Mouse (Mus musculus) MEL (cell line): ENCODE data around the gene Cul4b.

Experiments used
- CTCF ChIP-seq, 3 experiments: IDR thresholded peaks in 2 of 3; conservative IDR thresholded peaks in 1 of 3; 2 replicates each; pipeline ENCODE4 v1.5.1; 2011 to 2012; ENCODE audit warnings: low read length in 3 of 3, low read depth in 2 of 3, mild to moderate bottlenecking in 2 of 3, improper control_type of control experiment in 1 of 3, inconsistent platforms in 1 of 3, mixed read lengths in 1 of 3, moderate library complexity in 1 of 3; ENCODE audit not compliant: control insufficient read depth in 1 of 3, insufficient read depth in 1 of 3, poor library complexity in 1 of 3, severe bottlenecking in 1 of 3
- ETS1 ChIP-seq: IDR thresholded peaks from 2 replicates; pipeline ENCODE4 v1.6.1; 2012; ENCODE audit warnings: low read depth, mild to moderate bottlenecking, inconsistent platforms, low read length, improper control_type of control experiment, moderate library complexity
- GATA1 ChIP-seq: IDR thresholded peaks from 2 replicates; pipeline ENCODE4 v1.6.1; 2011; ENCODE audit warnings: low read depth, low read length, improper control_type of control experiment
- POLR2A ChIP-seq, 2 experiments: IDR thresholded peaks; 2 replicates each; pipeline ENCODE4 v1.6.1; 2011 to 2012; ENCODE audit warnings: low read length in 2 of 2, mild to moderate bottlenecking in 2 of 2, control low read depth in 1 of 2, improper control_type of control experiment in 1 of 2, low read depth in 1 of 2, moderate library complexity in 1 of 2; ENCODE audit not compliant: control insufficient read depth in 1 of 2, insufficient read depth in 1 of 2, poor library complexity in 1 of 2
- POLR2AphosphoS5 ChIP-seq: IDR thresholded peaks from 2 replicates; pipeline ENCODE4 v1.6.1; 2012; ENCODE audit warnings: low read depth, borderline replicate concordance, mild to moderate bottlenecking, inconsistent platforms, low read length, moderate library complexity, mixed read lengths
- UBTF ChIP-seq: IDR thresholded peaks from 2 replicates; pipeline ENCODE4 v1.6.1; 2012; ENCODE audit warnings: low read depth, mild to moderate bottlenecking, inconsistent platforms, low read length, improper control_type of control experiment, moderate library complexity, borderline replicate concordance; ENCODE audit not compliant: insufficient read depth

DNA sequence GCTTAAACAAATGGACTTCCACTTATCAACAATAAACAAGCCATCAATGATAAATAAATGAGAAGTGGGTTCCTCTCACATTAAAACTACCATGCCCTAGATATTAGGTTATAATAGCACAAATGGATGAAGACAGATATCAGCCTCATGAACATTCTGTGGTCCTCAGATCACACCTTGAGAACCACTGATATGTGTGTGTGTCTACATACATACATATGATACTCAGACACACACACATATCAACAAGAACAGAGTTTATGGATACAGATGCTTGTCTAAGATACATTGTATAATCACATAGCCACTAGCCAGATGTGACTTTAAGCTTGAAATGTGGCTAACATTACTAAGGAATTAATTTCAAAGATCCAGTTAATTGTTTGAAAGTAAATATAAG is 7.3 kb upstream of the Cul4b start:
- TF ChIP-seq GATA1, result no peak
- TF ChIP-seq POLR2AphosphoS5, result no peak
- no peak for TF ChIP-seq POLR2A (IDR thresholded peaks at IDR 0.05; ENCODE audit: control insufficient read depth in 1 of 2, insufficient read depth in 1 of 2, low read depth in 1 of 2, low read length in 2 of 2, poor library complexity in 1 of 2)
- TF ChIP-seq CTCF (IDR thresholded peaks at IDR 0.05 in 2 of 3, conservative IDR thresholded peaks at IDR 0.05 in 1 of 3; ENCODE audit: control insufficient read depth in 1 of 3, insufficient read depth in 1 of 3, low read depth in 2 of 3, low read length in 3 of 3, poor library complexity in 1 of 3, severe bottlenecking in 1 of 3), result no peak
- TF ChIP-seq UBTF, result no peak
- no peak for TF ChIP-seq ETS1
